Mouse (Mus musculus) layer of hippocampus, adult 2 months (tissue): ENCODE data around the gene Ccdc83. TPM values are rescaled to one million over a fixed set of nuclear protein-coding genes. Genes with fewer than 3 reads are reported as not detected.
A peak's percentile ranks its signal among the peaks of the same experiment; 100 is the strongest.

Experiments
- DNase-seq, 2 experiments: peaks; one replicate each; pipeline ENCODE4 v3.0.0; 2022; ENCODE audit warnings: low spot score in 2 of 2
- H3K27ac ChIP-seq: fragments of 200-600 bp; 2 replicates; pipeline ENCODE4 v1.8.1; 2022
- H3K4me3 ChIP-seq: fragments of 200-600 bp; 2 replicates; pipeline ENCODE4 v1.8.1; 2022; ENCODE audit warnings: mild to moderate bottlenecking
- CTCF ChIP-seq: fragments of 200-600 bp; conservative IDR thresholded peaks from 2 replicates; pipeline ENCODE4 v1.8.1; 2022; ENCODE audit warnings: antibody characterized with exemption, mild to moderate bottlenecking, moderate library complexity
- total RNA-seq, 2 experiments: library from RNA; stranded (reverse); gene quantifications; 2 replicates each; pipeline ENCODE4 v1.2.3; 2021

Ccdc83 gene
- total RNA-seq, 2 experiments from 2014 or later = not detected

DNA sequence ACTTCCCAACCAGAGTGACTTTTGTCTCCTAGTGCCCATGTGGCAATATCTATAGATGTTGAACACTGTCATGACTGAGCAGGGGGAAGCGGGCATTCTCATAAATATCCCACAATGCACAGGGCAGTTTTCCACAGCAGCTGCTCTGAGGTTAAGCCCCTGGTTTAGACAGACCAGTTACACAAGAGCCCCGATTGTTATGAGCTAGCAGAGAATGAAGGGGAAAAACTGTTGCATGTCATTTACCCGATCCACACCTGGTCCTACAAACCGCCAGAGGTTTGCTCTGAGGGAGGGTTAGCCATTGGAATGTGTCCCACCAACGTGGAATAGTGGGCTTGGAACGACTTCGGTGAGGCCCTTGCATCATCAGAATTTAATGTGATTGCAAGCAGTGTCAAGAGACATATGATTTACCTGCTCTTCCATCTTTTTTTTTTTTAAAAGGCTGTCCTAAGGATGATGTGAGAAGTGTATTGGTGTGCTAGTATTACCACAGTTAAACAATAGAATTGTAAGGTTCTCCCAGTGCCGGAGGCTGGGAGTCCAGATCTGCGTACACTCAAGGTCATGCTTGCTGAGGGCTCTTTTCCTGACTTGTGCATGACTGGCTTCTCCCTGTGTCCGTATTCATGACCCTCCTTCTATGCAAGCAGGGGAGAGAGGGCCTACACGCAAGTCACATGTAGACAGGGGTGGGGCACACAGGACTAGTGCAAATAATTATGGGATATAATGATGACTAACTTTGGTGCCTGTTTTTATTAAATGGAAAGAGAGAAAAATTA lies 16.4 kb upstream of the Ccdc83 start:
- DNase-seq = no peak
- H3K27ac ChIP-seq = no peak overlapping the region
- no peak overlapping the region for H3K4me3 ChIP-seq
- no peak for TF ChIP-seq CTCF

DNA sequence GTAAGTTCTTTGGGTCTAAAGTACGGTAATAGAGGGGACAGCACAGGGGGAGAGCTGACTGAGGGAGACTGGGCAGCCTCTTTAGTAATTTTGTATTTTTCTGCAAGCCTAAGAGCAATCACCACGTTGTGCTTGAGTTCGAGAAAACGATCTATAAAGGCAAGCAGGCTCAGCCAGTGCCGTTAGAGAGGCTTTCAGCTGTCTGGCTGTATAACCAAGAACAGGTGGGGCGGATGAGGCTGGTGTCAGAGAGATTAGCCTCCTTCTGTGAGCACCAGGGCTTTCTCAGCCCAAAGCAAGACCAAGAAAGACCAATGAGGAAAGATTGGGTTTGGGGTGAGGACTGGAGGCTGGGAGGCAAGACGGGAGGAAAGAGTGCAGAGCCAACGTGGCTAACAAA lies 15.3 kb upstream of the Ccdc83 start:
- no peak overlapping the region for H3K27ac ChIP-seq
- H3K4me3 ChIP-seq = no peak overlapping the region
- no peak for DNase-seq
- TF ChIP-seq CTCF = no peak

DNA sequence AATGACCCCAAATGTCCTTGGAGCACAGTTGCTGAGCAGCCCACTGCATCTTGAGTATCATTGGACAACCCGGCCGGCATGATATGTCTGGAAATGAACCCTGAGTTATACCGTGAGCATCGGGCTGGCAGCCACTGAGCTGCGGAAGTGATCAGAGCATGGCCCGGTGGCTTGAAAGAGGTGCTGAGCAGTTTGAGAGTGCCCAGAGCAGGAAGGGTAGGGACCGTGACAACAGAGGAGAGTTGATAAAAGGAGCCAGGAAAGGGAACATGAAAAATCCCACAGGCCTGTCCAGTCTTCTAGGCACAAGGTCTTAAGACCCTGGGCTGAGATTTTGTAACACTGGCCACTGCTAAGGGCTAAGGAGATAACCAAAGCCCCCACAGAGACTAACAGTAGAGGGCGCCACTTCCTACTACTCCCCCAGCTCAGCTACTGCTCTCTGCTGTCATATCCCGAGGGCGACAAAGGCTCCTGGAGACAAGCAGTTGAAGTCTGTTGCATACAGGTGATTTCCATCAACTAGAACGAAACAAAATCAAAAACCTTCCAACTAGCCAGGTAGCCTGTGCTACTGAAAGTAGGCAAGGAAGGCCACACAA lies 14.8 kb upstream of the Ccdc83 start:
- DNase-seq = peak in 1 of 2 experiments; percentile 32
- TF ChIP-seq CTCF = peak; percentile 73
- no peak overlapping the region for H3K4me3 ChIP-seq
- no peak overlapping the region for H3K27ac ChIP-seq

DNA sequence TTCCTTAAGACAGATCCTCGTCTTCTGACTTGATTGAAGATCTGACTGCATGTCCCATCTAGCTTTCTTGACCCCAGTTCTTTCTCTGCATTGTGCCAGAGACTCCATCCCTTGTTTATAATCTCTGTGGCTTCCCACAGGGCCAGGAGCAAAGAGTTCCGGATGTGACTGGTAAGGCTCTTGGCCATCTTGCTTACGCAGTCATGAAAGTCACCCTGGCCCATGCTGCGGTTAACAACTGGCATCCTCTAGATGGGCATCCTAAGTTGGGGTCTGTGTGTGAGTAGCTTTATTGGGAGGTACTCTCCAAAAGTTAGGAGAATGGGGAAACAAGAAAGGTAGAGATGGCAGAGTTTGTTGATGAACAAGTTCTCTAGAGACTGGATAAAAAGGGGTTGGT lies 13.6 kb upstream of the Ccdc83 start:
- no peak overlapping the region for H3K4me3 ChIP-seq
- no peak for DNase-seq
- TF ChIP-seq CTCF = no peak

DNA sequence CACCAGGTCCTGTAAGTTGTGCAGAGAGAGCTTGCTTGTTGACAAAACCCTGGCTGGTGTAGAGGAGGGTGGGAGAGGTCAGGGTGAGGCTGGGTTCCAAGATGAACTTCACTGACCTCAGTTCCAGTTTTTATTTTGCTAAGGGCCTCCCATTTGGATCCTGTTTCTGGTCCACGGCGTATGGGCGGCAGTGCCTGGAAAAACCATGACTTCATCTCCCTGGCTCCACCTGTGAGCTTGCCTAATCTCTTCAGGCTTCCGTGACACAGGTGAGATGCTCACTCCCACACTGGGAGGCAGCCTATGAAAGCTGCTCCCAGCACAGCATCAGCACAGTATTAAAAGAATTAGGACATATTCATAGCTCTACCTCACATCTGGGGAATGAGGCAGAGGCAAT lies 12.2 kb upstream of the Ccdc83 start:
- H3K4me3 ChIP-seq = no peak overlapping the region
- no peak for DNase-seq
- no peak overlapping the region for H3K27ac ChIP-seq
- TF ChIP-seq CTCF = no peak

More for the DNA sequence above, 13.6 kb upstream of the Ccdc83 start:
- no peak overlapping the region for H3K27ac ChIP-seq

DNA sequence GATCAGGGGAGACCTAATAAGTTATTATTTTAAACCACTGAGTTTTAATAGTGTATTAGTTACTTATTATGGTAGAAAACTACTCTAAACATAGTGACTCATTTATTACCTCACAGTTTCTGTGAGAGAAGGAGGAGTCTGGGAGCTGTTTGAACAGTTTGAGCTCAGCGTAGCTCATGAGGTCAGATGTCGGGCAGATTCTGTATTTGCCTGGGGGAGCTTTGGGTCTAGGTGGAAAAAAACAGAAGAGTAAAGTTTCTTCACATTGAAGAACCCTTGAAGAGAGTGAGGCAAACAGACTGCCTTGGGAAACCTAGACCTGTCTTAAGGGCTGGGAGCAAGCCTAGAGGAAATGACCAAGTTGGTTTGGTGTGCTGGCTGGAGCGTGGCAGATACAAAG lies 11.7 kb upstream of the Ccdc83 start:
- H3K27ac ChIP-seq = no peak overlapping the region
- no peak for TF ChIP-seq CTCF
- DNase-seq = no peak
- no peak overlapping the region for H3K4me3 ChIP-seq

DNA sequence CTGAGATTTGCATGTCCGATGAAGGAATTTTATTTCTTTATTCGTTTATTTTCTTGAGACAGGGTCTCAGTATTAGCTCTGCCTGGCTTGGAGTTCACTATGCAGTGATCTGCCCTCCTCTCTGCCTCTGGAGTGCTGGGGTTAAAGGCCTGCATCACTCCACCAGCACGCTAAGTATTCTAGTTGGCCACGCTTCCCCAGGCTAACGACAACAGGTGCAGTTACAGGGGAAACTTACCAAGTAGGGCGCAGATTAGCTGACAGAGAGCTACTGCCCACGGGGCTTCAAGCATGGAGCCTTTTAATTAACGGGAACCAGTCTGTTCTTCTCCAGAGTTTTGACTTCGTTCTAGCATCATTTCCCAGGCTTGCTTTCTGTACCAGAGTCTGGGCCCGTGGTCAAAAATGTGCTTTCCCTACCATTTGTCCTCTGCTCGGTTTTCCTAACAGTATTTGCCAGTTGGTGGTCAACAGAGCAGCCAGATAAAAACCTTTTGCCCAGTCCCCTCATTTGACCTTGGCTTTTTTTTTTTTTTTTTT lies 9.1 kb upstream of the Ccdc83 start:
- TF ChIP-seq CTCF = no peak
- H3K27ac ChIP-seq = no peak overlapping the region
- DNase-seq = no peak
- no peak overlapping the region for H3K4me3 ChIP-seq

DNA sequence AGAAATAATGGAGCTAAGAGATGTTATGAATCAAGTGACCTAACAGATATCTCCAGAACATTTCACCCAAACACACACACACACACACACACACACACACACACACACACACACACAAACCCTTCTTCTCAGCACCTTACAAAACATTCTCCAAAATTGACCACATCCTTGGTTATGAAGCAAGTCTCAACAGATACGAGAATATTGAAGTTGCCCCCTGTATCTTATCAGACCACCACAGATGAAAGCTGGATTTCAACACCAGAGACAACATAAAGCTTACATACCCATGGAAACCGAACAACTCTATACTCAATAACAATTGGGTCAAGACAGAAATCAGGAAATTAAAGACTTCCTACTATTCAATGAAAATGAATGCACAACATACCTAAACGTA lies 4.6 kb upstream of the Ccdc83 start:
- H3K4me3 ChIP-seq = no peak overlapping the region
- no peak for TF ChIP-seq CTCF
- DNase-seq = no peak
- no peak overlapping the region for H3K27ac ChIP-seq

DNA sequence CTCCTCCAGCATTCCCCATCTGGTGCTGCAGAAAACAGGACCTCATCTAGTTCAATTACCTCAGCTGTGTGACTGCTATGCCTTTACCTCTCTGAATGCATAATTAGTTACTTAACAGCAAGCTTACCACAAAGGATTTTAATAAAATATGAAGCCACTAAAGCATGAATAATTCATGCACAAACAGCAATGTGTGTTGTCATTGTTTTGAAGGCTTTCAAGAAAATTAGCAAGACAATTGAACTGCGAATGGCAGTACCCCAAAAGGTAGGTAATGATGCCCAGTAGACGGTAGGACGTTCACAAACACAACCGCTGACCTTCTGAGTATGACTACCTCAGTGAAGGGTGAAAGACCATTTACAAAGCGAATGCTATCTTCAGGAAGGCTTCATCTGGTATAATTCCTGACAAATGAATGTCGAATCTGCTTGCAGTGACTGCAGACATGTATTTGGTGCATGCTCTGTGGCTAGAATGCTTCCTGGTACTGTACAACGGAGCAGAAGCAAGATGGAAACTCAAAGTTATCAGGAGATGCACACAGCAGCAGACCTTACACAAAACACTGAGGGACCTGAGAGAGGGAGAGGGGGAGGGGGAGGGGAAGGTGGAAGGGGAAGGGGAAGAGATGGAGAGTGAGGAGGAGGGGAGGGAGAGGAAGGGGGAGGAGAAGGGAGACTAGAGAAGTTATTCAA lies 3.5 kb downstream of the Ccdc83 start:
- H3K27ac ChIP-seq = no peak overlapping the region

DNA sequence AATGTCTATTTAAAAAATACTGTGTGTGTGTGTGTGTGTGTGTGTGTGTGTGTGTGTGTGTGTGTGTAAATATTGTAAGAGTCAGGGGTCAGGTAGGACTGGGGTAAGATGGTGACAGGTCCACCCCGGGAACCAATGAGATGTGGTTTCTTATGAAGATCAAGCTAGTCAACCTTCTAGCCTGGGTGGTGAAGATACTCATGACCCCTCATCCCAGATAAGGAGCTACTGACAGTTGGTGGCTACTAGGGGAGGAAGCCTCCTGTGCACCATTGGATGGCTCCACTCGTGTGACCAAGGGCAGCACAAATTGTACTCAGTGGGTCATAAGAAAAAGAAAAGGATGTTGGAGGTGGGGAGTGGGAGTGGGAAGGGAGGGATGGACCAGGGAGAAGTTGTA lies 5.7 kb downstream of the Ccdc83 start:
- Histone ChIP-seq H3K4me3 (no peak overlapping the region), H3K27ac (no peak overlapping the region)
- no peak for TF ChIP-seq CTCF
- no peak for DNase-seq

More for the DNA sequence above, 3.5 kb downstream of the Ccdc83 start:
- no peak for DNase-seq
- H3K4me3 ChIP-seq = no peak overlapping the region
- TF ChIP-seq CTCF = no peak

DNA sequence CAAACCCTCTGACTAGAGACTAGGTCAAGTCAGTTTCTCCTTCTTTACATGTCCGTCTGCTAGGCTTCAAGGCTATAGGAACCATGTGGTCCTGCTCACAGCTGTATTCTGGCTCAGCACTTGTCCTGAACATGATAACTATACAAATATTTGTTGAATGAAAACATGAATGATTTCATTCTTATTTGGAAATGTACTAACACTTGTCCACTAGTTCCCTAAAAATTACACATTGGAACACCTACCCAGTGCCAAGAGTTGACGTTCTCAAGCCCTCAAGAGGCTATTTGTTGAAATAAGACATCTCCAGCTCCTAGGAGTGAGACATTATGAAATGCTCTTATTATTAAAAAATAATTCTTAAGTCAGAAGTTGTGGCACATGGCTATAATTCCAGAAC lies 6.9 kb downstream of the Ccdc83 start:
- no peak for DNase-seq
- no peak for TF ChIP-seq CTCF
- Histone ChIP-seq H3K4me3 (no peak overlapping the region), H3K27ac (no peak overlapping the region)

DNA sequence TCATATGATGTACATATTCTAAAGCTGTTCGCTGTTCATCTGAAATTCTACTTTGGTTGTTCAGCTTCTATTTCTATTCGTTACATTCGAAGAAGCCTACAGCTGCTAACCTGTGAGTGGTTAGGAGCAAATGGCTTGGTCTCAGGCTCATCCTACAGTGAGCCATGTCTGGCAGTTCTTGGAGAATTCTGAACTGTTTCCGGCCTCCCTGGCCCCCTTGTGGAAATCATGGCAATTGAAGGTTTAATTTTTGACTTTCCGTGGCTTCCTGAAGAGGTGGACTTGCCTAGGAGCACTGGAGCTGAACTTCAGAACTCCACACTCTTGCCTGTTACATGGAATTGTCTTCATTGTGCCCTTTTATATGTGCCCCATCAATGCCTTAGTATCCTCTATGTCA lies 12.6 kb downstream of the Ccdc83 start:
- no peak for DNase-seq
- H3K27ac ChIP-seq = no peak overlapping the region
- TF ChIP-seq CTCF = peak; percentile 69
- no peak overlapping the region for H3K4me3 ChIP-seq

DNA sequence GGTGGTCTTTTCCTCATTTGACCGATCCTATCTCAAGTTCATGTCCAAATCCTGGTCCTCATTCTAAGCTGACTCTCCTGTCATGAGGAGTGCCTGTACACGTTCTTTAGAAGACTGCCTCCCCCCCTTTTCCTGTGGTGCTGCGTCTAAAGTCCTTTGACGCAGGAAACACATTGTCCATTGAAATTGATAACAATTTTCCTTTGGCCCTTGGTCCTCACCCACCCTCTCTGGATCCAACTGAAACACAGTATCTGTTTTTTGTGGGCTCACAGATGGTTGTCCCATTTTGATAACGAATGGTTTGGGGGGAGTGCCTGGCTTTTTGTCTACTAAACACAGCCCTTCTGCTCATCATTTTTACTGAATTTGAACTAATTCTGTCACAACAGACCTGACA lies 21.9 kb downstream of the Ccdc83 start:
- no peak overlapping the region for H3K27ac ChIP-seq
- DNase-seq = no peak
- H3K4me3 ChIP-seq = no peak overlapping the region
- TF ChIP-seq CTCF = no peak

DNA sequence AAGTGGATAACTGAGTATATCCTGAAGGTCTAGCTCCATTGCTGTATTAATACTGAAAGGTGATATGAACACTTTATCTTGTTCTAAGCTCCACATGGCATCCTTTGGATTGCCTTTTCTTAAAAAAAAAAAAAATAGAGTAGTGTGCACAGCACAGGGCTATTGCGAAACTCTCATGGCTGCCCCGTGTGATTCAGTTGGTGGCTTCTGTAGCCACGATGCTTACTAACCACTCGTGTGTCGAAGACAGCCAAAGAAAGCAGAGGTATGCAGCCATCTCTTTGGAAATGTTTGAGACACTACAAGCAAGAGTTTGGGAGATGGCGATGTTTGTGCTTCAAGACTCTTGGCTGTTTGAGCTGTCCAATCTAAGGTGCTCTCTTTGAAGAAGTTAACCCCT lies 22.4 kb downstream of the Ccdc83 start:
- no peak for TF ChIP-seq CTCF
- H3K27ac ChIP-seq = no peak overlapping the region
- no peak for DNase-seq
- H3K4me3 ChIP-seq = no peak overlapping the region
